Mouse (Mus musculus): ENCODE data around the gene Senp3.
"Not testable (repeated sequence)": the region's sequence is repeated elsewhere in the genome, so short reads cannot be mapped to it uniquely, and the experiment has no call there.

Senp3 gene

DNA sequence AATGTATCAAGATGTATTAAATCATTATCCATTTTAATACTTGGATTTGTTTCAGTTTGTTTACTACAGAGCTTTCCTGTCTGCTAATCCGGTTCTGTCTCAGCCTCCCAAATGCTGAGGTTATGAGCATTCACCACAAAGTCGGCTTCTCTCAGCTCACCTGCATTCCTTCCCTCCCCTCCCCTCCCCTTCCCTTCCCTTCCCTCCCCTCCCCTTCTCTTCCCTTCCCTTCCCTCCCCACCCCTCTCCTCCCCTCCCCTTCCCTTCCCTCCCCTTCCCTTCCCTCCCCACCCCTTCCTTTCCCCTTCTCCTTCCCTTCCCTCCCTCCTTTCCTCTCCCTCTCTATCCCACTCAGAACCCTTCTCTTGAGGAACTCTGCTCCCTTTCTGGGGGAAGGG, 22.7 kb upstream of the Senp3 start:
- no peak for DNase-seq (ENCODE audit: low spot score)

DNA sequence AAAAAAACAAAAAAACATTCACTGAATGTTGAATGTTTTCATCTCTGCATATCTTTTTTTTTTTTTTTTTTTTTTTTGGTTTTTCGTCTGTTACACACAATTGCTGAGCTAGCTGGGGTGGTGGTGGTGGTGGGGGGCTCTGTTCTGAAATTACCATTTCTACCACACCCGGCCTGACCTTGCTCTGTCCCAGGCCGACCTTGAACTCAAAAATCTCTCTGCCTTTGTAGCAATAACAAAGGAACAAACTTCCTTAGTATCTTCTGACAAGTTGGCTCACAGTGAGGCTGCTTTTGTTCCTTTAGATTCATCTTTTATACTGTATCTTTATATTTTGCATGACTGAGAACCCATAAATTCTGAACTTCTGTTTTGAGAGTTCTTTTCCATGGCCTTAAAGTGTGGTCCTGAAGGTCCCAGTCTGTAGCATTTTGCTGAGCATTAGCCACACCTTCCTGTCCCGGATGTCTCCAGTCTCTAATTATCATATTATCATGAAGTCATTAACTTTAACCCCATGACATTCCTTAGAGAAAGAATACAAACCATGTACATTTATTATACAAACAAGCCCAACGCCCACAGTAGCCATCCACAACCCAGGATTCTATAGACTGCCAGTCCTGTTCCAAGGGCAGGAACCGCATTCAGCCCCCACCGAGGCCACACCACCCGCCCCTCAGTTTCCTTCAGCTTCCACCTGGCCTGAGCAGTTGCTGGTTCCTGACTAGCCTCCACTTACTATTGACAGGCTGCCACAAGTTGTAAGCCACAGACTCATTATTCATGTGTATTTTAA, 22.1 kb upstream of the Senp3 start:
- DNase-seq (ENCODE audit: low spot score): no peak

DNA sequence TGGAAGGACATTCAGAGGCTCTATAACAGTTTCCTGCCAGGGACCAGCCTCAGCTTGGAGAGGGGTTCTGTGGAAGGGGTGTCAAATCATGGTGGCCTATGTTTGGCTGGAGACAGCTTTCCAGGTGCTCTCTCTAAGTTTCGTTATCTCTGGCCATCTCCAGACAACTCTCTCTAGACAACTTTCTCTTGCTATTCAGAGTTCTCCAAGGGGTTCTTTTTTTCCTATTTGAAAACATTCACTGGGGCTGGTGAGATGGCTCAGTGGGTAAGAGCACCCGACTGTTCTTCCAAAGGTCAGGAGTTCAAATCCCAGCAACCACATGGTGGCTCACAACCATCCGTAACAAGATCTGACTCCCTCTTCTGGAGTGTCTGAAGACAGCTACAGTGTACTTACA, 21.5 kb upstream of the Senp3 start:
- not testable (repeated sequence) for DNase-seq (ENCODE audit: low spot score)

DNA sequence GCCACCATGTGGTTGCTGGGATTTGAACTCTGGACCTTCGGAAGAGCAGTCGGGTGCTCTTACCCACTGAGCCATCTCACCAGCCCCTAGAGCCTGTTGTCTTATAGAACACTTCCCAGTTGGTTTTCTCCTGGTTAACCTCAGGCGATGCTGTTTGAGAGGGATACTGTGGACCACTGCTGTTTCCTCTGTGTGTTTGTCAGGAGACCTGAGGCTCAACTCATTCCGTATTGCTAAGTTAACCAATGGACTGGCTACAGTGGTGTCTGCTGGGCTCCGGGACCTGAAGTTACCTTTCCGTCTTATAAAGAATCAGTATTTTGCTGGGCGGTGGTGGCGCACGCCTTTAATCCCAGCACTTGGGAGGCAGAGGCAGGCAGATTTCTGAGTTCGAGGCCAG, 21.0 kb upstream of the Senp3 start:
- not testable (repeated sequence) for DNase-seq (ENCODE audit: low spot score)

DNA sequence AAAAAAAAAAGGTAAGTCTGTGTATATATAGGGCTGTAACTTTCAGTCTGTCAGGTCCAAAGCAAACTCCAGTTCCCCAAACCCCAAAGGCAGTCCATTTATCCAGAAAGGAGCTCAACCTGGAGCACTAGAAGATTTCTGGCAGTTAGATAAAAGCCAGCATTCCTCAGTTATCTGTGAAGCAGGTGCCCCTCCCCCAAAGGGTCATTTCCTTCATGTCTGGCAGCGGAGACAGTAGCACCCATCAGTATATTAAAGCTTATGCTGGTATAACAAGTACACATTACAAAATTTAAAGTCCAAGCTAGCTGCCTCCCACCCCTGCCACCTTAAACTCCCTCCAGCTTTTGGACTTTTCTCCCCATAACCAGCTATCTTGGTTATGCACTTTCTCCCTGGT, 17.7 kb upstream of the Senp3 start:
- no peak for DNase-seq (ENCODE audit: low spot score)

DNA sequence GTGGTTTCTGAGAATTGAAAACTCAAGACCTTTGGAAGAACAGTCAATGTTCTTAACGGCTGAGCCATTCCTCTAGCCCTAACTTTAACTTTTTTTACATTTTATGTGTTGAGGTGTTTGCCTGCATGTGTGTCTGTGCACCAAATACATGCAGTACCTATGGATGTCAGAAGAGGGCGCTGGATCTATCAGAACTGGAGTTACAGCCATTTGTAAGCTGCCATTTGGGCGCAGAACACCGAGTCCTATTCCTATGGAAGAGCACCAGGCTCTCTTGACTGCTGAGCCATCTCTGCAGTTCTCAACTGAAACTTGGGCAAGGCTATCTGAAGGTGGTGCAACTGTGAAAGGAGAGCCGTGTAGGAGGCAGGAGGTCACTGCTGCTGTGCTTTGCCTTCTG, 16.7 kb upstream of the Senp3 start:
- no peak for DNase-seq (ENCODE audit: low spot score)

DNA sequence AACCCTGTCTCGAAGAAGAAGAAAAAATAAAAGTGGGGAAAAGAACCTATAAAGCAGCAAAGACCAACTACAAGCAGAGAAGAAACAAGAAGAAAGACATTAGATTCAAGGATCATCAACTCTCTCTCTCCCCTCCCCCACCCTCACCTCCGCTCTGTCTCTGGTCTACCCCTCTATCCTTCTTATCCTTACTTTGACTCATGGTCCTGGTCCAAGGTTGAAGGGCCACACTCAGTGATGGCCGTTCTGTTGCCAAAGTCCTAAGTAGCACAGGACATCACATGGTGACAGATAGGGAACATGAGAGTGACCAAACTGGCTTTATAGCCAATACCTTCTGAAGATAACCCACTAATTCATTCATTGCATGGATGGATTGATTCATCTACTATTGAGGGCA, 15.5 kb upstream of the Senp3 start:
- no peak for DNase-seq (ENCODE audit: low spot score)

DNA sequence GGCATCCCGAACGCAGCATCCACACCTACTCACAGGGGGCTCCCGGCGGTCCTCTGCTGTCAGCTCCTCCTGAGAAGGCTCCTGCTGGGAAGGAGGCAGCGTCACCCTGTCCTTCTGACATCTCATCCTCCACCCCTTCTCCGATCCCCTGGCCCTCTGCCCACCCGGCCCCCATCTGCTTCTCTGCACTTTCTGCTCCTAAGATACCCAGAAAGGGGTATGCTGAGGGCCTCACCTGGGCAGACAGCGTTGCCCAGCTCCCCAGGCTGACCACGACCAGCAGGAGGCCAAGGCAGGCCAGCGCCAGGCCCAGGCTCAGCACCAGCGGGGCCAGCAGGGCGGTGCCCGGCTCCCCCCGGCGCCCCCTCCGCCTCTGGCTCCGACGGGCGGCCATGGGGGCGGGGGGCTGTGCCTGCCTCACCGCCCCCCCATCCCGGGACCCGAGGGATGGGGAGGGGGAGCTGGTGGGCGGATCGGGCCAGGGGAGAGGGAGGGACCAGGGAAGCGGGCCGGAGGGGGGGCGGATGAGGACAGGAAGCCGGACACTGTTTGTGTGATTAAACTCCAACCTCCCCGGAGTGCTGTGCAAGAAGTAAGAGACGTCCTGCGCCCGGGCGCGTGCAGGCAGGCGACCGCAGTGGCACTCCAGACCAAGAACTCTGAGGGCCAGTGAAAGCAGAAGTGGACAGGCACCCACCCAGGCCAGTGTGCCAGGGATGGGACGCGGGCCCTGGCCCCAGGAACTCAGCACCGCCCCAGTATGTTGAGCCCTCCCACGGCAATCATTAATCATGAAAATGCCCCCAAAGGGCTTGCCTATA, 13.7 kb upstream of the Senp3 start, which contains the start of the genes Tnfsf12 and Tnfsfm13:
Gene Tnfsf12 (minus strand): TSS at position 489 of the 821 bp plus-strand sequence.
Gene Tnfsfm13 (minus strand): TSS at position 738 of the 821 bp plus-strand sequence.
- peak; percentile 79 for DNase-seq (ENCODE audit: low spot score)

DNA sequence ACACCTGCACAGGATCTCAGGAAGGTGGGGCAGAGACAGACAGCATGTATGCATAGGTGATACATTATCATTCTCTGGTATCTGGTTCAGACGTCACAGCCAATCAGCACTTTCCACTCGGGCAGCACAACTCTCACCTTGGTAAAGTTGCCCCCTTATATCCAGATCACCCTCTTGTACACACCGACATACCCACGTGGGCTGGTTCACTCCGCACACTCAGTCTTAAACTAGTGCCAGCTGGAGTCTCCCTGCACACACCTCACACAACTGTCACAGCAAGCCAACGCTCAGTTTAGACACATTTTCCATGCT, 13.1 kb upstream of the Senp3 start:
- DNase-seq (ENCODE audit: low spot score): no peak

DNA sequence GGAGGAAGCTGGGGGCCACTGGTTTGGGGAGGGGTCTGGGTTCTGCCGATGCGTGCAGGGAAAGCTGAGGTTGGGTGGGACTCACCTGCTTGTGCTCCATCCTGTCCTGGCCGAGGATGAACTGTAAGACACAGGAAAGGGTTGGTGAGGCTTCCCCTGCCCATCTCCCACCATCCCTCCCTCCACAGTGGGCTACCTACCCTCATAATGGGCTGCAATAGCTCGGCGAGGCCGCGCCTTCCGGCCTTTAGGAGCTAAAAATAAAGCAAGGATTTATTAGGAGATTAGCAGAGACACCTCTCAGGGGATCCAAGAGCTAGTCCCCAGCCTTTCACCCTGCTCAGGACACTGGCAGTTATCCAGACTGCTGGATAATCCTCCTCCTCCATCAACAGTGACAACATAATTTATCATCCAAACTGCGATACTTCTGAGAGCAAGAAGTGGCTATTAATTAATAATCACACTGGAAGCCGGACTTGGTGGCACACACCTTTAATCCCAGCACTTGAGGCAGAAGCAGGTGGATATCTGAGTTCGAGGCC, 11.6 kb upstream of the Senp3 start:
- DNase-seq (ENCODE audit: low spot score): no peak

DNA sequence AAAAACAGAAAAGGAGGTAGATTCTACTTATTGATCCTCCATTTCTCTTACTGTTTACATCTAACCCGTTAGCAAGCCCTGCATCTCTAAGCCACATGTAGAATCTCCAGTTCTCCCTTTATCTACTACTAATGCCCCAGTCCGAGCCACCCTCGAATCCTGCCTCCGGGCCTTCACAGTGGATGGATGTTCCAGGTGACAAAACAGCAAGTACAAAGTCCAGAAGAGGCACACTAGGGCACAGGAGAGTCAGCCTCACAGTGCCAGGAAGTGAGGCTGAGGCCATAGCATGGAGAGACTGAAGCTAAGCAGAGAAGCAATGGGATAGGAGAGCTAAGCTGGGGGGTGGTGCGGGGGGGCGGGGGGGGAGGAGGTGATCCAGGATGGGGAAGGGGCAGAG, 11.0 kb upstream of the Senp3 start:
- no peak for DNase-seq (ENCODE audit: low spot score)

DNA sequence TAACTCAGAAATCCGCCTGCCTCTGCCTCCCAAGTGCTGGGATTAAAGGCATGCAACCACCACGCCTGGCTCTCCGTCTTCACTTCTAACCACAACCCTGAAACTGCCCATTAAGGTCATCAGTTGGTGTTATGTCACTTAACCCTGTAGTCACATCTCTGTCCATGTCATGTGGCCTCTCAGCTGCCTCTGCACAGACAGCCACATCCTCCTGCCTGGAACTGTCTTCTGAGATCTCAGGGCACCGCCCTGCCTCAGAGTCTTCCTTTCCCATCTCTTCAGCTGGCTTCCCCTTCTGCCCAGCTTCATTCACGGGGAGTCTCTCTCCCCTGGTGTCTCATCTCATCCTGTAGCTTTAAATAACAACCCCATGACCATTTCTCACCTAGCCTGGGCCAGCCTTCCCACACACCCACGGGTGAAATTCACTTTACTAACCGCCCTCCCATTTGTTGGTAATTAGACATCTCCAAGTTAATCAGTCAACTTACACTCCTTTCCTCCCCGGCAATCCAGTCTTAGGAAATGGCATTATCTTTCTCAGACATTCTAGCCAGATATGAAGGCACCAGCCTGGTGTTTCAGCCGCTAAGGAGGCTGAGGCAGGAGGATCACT, 10.4 kb upstream of the Senp3 start:
- peak; percentile 39 for DNase-seq (ENCODE audit: low spot score)

DNA sequence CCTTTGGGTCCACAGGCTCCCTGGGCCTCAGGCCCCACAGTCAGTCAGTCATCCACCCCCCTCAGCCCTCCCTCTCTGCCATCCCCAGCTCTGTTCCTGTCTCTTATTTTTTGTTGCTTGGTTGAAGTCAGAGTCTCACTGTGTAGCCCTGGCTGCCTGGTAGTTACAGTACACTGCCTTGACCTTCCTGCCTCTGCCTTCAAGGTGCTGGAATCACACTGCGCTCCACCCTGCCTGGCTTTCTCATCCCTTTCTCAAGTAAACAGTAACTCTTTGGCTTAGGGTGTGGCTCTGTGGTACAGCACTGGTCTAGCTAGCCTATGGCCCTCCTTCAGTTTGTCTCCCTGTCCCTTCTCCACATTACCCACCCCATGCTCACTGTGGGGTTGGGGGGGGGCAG, 8.0 kb upstream of the Senp3 start:
- DNase-seq (ENCODE audit: low spot score): no peak

DNA sequence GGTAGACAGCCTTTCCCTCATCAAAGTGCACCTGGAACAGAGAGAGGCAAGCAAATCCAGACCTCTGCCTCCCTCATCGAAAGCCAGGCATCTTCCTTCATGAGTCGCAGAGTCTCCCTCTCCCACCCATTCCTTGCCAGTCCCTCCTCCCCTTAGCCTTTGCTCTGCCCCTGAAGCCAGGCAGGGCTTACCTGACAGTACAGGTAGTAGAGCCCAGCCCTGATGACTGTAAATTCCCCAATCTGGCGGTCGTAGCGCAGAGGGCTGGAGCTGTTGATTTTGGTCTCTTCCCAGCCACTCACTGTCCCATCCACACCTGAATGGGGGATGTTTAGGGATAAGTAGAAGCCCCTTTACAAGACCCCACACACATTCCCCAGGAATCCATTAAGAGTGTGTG, 5.2 kb upstream of the Senp3 start:
- no peak for DNase-seq (ENCODE audit: low spot score)

DNA sequence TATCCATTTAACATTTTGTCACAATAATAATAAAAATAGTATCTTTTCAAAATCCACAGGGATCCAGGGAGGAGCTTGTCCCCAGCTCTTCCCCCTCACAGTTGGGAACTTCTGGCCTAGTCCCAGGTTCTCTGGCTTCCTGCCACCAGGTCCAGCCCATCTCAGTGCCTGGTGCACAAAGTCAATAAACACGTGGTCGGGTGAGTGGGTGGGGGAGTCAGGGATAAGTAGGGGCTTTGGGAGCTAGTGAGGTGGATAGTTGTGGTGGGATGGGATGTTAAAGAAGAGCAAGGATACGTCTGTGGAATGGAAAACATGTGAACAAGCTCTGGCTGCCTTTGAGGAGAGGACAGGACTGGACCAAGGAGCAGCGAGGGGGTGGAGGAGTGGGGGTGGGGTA, 4.5 kb upstream of the Senp3 start:
- DNase-seq (ENCODE audit: low spot score): peak; percentile 84

DNA sequence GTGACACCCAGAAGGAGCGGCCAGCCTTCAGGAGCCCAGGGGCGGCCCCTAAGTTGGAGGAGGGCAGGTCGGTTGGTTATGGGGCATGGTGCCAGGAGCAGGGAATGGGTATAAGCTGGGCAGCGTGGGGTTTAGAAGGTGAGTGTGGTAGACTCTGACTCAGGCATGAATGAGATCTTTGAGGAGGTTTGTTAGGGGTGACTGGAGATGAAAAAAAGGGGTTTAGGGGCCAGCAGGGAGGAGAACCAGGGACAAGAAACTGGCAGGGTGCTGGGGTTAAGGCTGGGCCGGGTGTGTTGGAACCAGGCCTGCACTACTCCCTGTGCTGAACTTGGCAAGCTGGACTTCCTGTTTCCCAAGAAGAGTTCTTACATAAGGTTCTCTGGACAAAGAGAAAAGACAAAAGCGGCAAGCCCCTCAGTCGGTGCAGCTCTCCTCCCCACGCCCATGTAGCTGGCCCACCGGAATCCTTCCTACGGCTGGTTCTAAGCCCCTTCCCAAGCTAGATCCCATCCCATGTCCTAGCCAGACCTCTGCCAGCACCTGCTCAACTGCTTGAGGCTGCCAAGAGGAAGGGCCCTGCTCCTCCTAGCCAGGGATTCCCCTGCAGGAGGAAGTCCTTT, 3.8 kb upstream of the Senp3 start, which contains the start of gene Tnfsf13:
Gene Tnfsf13 (minus strand): TSS at position 259 of the 623 bp plus-strand sequence.
- DNase-seq (ENCODE audit: low spot score): peak; percentile 92

DNA sequence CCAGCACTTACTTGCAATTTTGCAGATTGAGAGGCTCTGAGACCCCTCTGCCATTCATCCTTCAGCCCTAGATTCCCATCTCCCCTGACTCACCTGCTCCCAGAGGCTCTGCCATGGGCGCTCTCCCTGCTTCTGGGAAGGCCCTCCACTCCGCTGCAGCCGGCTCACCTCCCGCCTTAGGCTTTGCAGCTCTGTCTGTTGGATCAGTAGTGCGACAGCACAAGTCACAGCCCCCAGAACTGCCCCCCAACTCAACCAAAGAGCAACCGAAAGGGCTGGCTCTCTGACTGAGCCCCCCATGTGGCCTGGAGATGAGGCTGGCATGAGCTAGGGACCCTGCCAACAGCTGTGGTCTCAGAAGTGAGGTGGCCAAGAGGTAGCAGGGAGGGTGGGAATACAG, 3.1 kb upstream of the Senp3 start:
- DNase-seq (ENCODE audit: low spot score): no peak

DNA sequence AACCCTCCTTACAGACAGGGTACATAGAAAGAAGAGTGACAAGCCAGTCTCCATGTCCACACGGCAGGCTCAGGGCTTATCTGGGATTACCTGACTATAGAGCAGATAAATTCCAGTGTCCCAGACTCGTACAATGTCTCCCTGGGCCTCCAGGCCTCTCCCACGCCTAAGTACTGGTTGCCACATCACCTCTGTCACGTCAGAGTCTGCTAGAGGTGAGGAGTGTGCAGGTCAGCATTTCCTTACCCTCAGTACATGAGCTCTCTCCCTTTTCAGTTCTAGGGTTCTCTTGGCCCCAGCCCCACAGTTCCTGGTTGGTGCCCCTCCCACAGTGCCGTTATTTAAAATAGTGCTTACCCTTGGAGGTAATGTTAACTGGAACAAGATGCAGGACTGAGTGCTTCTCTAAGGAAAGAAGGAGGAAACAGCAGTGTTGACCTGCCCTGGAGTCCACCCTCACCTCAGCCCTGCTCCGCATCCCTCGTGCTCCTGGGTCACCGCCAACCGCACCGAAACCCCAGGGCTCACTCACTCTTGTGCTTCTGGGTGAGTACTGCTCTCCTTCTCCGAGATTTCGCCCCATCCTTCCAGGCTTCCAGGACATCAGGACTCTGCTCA, 2.4 kb upstream of the Senp3 start:
- DNase-seq (ENCODE audit: low spot score): peak; percentile 74

DNA sequence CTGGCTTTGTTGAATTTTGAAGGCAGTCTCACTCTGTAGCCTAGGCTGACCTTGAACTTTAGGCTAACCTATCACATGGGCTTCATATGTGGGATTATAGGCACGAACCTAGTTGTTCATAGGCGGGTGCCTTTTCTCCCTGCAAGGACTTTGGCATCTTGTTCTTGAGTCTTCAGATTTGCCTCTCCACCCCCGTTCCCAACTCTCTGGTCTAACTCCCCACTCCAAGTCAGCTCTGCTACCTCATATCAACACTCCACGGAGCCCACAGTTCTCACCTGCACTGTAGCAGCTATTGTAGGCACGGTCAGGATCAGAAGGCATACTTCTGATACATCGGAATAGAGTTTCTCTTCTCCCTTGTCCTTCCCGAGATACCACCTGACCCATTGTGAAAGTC, 1.7 kb upstream of the Senp3 start:
- DNase-seq (ENCODE audit: low spot score): no peak

DNA sequence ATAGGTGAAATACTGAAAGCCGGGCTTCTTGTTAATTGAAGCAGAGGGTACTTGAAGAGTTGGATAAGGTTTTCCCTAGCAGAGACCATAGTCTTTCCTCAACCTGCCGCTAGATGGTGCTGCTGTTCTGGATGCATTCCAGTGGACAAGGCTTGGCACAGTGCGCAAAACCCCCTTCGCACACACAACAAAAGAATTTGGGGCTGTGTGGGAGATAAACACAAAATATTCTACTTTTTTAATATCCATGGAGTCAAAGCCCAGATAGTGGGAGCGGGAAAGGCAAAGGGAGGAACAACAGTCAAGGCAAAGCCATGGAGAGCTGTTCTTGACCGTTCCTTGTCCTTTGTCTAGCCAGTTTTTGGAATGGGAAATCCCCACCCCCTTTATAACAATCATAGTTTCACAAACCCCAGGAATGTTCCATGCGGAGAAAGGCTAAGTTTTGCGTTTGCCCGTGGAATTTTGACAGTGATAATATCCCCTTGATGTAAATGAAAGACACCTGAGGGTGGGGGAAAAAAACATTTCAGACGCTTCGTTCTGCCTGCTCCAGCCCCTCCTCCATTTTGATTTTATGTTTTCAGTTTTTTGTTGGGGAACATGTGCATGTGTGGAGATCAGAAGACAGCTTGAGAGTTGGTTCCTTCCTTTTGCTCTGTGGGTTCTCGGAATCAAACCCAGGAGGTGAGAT, 1.1 kb upstream of the Senp3 start:
- peak; percentile 93 for DNase-seq (ENCODE audit: low spot score)

DNA sequence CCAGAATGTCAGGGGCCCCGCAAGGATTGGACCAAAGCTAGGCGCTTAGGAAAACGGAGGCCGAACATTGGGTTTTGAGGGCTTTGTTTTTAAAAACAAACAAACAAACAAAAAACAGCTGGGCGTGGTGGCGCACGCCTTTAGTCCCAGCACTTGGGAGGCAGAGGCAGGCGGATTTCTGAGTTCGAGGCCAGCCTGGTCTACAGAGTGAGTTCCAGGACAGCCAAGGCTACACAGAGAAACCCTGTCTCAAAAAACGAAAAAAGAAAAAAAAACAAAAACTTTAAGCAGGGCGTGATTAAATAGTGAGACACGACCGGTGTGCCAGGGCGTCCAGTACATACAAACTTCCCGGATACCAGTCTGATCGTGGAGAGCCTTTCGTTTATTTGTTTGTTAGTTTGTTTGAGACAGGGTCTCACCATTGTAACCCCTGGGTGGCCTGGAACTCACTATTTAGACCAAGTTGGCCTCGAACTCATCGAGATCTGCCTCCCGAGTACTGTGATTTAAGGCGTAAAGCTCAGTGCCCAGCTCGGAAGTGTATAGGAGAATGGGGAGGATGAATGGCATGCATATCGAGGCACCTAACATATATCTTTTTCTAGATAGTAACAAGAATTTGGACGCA, 440 bp upstream of the Senp3 start:
- DNase-seq (ENCODE audit: low spot score): no peak
